Mouse (Mus musculus) liver, embryonic 16.5 days (tissue): Measurements from ENCODE around the gene Iscu. TPM values are rescaled to one million over a fixed set of nuclear protein-coding genes. Genes with fewer than 3 reads are reported as not detected.

Experiments
- ATAC-seq: fragments of 200-750 bp; cut with Nextera tagmentation; 2 replicates; pipeline ENCODE4 v1.8.0; 2017; ENCODE audit warnings: low read depth, mild to moderate bottlenecking, moderate number of reproducible peaks, moderate library complexity
- H3K27ac ChIP-seq: fragments of 300-500 bp; sonication (generic); 2 replicates; pipeline ENCODE4 v1.5.1; 2014; ENCODE audit warnings: mild to moderate bottlenecking, low read length
- H3K27me3 ChIP-seq: fragments of 300-500 bp; sonication (generic); 2 replicates; pipeline ENCODE4 v1.6.1; 2014; ENCODE audit warnings: low read depth, low read length, mixed read lengths; ENCODE audit not compliant: control insufficient read depth, insufficient read depth
- H3K36me3 ChIP-seq: fragments of 300-500 bp; sonication (generic); 2 replicates; pipeline ENCODE4 v1.6.1; 2014; ENCODE audit warnings: mild to moderate bottlenecking; ENCODE audit not compliant: control insufficient read depth, insufficient read depth
- H3K4me1 ChIP-seq: fragments of 300-500 bp; sonication (generic); 2 replicates; pipeline ENCODE4 v1.6.1; 2014; ENCODE audit warnings: low read depth, low read length, mixed read lengths; ENCODE audit not compliant: control insufficient read depth
- H3K4me2 ChIP-seq: fragments of 300-500 bp; sonication (generic); 2 replicates; pipeline ENCODE4 v1.6.1; 2014; ENCODE audit warnings: low read depth, low read length, mixed read lengths
- H3K4me3 ChIP-seq: fragments of 300-500 bp; sonication (generic); 2 replicates; pipeline ENCODE4 v1.5.1; 2014; ENCODE audit warnings: low read depth, mild to moderate bottlenecking, low read length
- H3K9ac ChIP-seq: fragments of 300-500 bp; sonication (generic); 2 replicates; pipeline ENCODE4 v1.6.1; 2014; ENCODE audit warnings: low read depth, low read length
- H3K9me3 ChIP-seq: fragments of 300-500 bp; sonication (generic); replicated peaks from 2 replicates; pipeline ENCODE4 v1.6.1; 2016; ENCODE audit warnings: low read length; ENCODE audit not compliant: control insufficient read depth
- WGBS: fragments of 180-500 bp; shearing (Covaris S2); extraction: QIAGEN DNeasy Blood & Tissue Kit; methylation state at CpG from one replicate; pipeline ENCODE4 v1.1.7; 2014; ENCODE audit not compliant: insufficient replicate concordance; 5-methylcytosine and 5-hydroxymethylcytosine counted together
- polyA plus RNA-seq: library from polyadenylated mRNA; unstranded; fragments of >200 nt; fragmentation: Nextera tagmentation; extraction: Ambion mirVana; gene quantifications from 2 replicates; pipeline ENCODE4 v1.2.1, GENCODE M21; 2015

Gene Iscu
- polyA plus RNA-seq, 1 experiment from 2014 or later: 82.4 TPM

DNA sequence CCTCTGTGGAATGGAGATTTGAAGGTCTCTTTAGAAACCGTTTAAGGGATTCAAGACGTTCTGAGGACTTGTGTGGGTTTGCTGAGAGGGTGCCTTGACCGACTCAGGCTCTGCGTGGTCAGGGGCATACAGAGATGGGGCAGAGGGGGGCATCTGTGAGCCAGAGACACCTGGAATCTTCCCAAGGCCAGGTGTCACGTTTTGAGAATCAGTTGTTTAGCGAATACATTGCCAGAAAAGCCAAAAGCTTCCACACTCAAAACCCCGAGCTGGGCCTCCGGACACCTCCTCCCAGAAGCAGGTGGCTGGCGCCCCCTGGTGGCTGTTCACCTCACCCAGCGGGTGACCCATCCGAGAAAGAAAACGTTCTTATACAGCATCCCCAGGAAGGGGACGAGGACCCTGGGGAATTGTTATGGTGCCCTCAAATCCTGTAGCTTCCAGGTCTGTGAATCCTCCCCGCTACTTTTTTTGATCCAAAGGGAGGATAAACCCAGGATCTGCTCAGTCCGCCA is 43.1 kb downstream of the Iscu start:
- Histone ChIP-seq H3K4me3 (no peak overlapping the region), H3K4me1 (peaks cover 3% of the 10 kb centered on the region), H3K36me3 (no peaks in the 10 kb centered on the region), H3K9me3 (peaks cover 3% of the 10 kb centered on the region), H3K27me3 (peaks cover 4% of the 10 kb centered on the region; the same call in 1 of the 2 replicates), H3K4me2 (no peak overlapping the region), H3K9ac (no peak overlapping the region), H3K27ac (no peak overlapping the region)
- ATAC-seq: peak; percentile 47; the same call in 1 of the 2 replicates
- 10% methylated on average over 15 of the region's 15 CpGs for WGBS

DNA sequence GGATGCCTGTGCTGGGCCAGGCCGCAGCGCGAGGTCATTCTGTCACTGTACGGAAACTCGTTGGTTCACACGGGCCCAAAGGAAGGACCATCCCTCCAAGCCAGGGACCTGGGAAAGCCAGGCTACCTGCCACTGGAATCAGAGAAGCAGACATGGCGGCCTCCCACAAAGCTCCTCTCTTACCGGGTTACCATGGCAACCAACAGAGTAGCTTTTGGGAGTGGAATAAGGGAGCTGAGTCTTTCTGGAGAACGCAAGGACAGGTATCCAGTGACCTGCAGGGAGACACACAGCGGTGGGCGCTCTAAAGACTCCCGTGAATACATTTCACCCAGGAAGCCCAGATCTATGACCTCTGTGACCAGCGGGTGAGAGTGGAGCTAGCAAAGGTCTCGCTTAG is 46.0 kb downstream of the Iscu start:
- ATAC-seq: no peak
- H3K27ac ChIP-seq: no peak overlapping the region
- H3K4me1 ChIP-seq: peaks cover 3% of the 10 kb centered on the region
- no peaks in the 10 kb centered on the region for H3K9me3 ChIP-seq
- no peak overlapping the region for H3K9ac ChIP-seq
- H3K4me3 ChIP-seq: no peak overlapping the region
- H3K4me2 ChIP-seq: no peak overlapping the region
- H3K36me3 ChIP-seq: no peaks in the 10 kb centered on the region
- peaks cover 4% of the 10 kb centered on the region; the same call in 1 of the 2 replicates for H3K27me3 ChIP-seq
- WGBS: 77% methylated on average over 14 of the region's 14 CpGs

GRCm38 (mm10) chr5:113824228-113824627 is 51.7 kb downstream of the Iscu start:
- no peak for ATAC-seq
- WGBS: 41% methylated on average over 4 of the region's 4 CpGs
- no peaks in the 10 kb centered on the region for H3K27me3 ChIP-seq
- no peaks in the 10 kb centered on the region for H3K9me3 ChIP-seq
- peaks cover 6% of the 10 kb centered on the region for H3K4me1 ChIP-seq
- no peak overlapping the region for H3K27ac ChIP-seq
- H3K4me3 ChIP-seq: no peak overlapping the region
- H3K4me2 ChIP-seq: no peak overlapping the region
- H3K9ac ChIP-seq: no peak overlapping the region
- H3K36me3 ChIP-seq: no peaks in the 10 kb centered on the region

DNA sequence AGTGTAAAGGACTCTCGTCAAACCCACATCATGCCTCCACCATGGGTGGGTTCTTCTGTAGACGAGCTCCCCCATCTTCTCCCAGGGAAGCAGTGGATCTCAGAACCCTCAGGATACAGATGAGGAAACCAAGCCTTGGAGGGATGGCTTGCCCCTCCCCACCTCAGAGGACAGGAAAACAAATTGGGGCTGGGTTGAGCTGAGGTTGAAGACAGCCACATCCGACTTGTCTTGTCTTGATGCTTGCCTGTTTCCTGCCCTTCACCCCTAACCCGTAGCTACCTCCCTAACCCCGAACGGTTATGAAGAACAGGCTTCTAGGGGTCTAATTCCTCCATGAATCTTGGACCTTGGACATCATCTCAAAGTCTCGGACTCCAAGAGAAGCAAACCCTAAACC is 53.0 kb downstream of the Iscu start:
- WGBS: 30% methylated on average over 7 of the region's 7 CpGs
- Histone ChIP-seq H3K4me2 (no peak overlapping the region), H3K4me3 (no peak overlapping the region), H3K9ac (no peak overlapping the region), H3K4me1 (peaks cover 11% of the 10 kb centered on the region), H3K9me3 (no peaks in the 10 kb centered on the region), H3K27ac (no peak overlapping the region), H3K36me3 (no peaks in the 10 kb centered on the region), H3K27me3 (no peaks in the 10 kb centered on the region)
- no peak for ATAC-seq

- peaks cover 13% of the 10 kb centered on the region for H3K4me1 ChIP-seq
- H3K4me2 ChIP-seq: no peak overlapping the region
- 74% methylated on average over 4 of the region's 4 CpGs for WGBS
- no peak overlapping the region for H3K27ac ChIP-seq
- no peak overlapping the region for H3K4me3 ChIP-seq
- no peak overlapping the region for H3K9ac ChIP-seq
- no peak for ATAC-seq
- no peaks in the 10 kb centered on the region for H3K9me3 ChIP-seq
- H3K36me3 ChIP-seq: no peaks in the 10 kb centered on the region
- H3K27me3 ChIP-seq: no peaks in the 10 kb centered on the region
Observed at GRCm38 (mm10) chr5:113826619-113827018, 54.1 kb downstream of the Iscu start.

Other genes with a start within 250 kb of the Iscu start
- gene Cmklr1, start 122.3 kb upstream of the Iscu start, polyA plus RNA-seq: 2.5 TPM in 2 replicates
- gene 1700069L16Rik, start 48.0 kb upstream of the Iscu start, polyA plus RNA-seq: not detected in 2 replicates
- gene Ficd, start 36.9 kb upstream of the Iscu start, polyA plus RNA-seq: 2.5 and 2.6 TPM in 2 replicates
- gene Sart3, start 238 bp upstream of the Iscu start, polyA plus RNA-seq: 13.9 and 15.7 TPM in 2 replicates
- 3.6 and 4.5 TPM in 2 replicates for gene Tmem119, start 27.8 kb downstream of the Iscu start, polyA plus RNA-seq
- gene Selplg, start 59.9 kb downstream of the Iscu start, polyA plus RNA-seq: 14.1 and 15.4 TPM in 2 replicates
- 40.8 and 40.9 TPM in 2 replicates for gene Coro1c, start 136.0 kb downstream of the Iscu start, polyA plus RNA-seq
- 6.1 and 6.8 TPM in 2 replicates for gene Ssh1, start 221.1 kb downstream of the Iscu start, polyA plus RNA-seq
- 0.21 TPM in 1 of 2 replicates, not detected in the other for gene Dao, start 231.0 kb downstream of the Iscu start, polyA plus RNA-seq